Mouse (Mus musculus) heart, postnatal 0 days (tissue): Measurements from ENCODE around the gene Faah.

Experiments
- CTCF ChIP-seq: IDR thresholded peaks from 2 replicates; pipeline ENCODE4 v1.5.1; 2016; ENCODE audit warnings: antibody characterized with exemption, control low read depth, low read depth
- EP300 ChIP-seq: IDR thresholded peaks from 2 replicates; pipeline ENCODE4 v1.6.1; 2016; ENCODE audit warnings: antibody characterized with exemption, low read depth

GRCm38 (mm10) chr4:115994662-115995375 is 22.9 kb downstream of the Faah start:
- TF ChIP-seq CTCF (no peak), EP300 (no peak)
